Mouse (Mus musculus): ENCODE measurements around the gene Fam208b.

GRCm38 (mm10) chr13:3650569-3650968 is 39.7 kb upstream of the Fam208b start:
- TF ChIP-seq CTCF (IDR thresholded peaks at IDR 0.05; ENCODE audit: low read depth) (no peak), EP300 (optimal IDR thresholded peaks at IDR 0.05) (no peak)

Measured in stomach, postnatal 0 days (tissue).